Mouse (Mus musculus): ENCODE data around the gene Cds1. TPM values are rescaled to one million over a fixed set of nuclear protein-coding genes. Genes with fewer than 3 reads are reported as not detected.

Cds1 gene
- polyA plus RNA-seq (2015; fragmentation: Nextera tagmentation; extraction: Ambion mirVana): 14.2 and 14.6 TPM in 2 replicates

GRCm38 (mm10) chr5:101764554-101765347 is at the start of gene Cds1:
Cds1 (plus strand) TSS chr5:101765130.

Other genes with a start within 250 kb of the Cds1 start
- 7.7 and 7.9 TPM in 2 replicates for gene Nkx6-1, start 100.1 kb upstream of the Cds1 start, polyA plus RNA-seq (2015; fragmentation: Nextera tagmentation; extraction: Ambion mirVana)

All from neural tube, postnatal 0 days (tissue).